Mouse (Mus musculus) thymus, postnatal 36 days (tissue): ENCODE data around the gene Neu4.
"Not testable (repeated sequence)": the region's sequence is repeated elsewhere in the genome, so short reads cannot be mapped to it uniquely, and the experiment has no call there.

Experiments
- DNase-seq, 2 experiments: peaks; one replicate each; pipeline ENCODE4 v3.0.0; 2022; ENCODE audit warnings: mixed read lengths in 2 of 2

Neu4 gene

DNA sequence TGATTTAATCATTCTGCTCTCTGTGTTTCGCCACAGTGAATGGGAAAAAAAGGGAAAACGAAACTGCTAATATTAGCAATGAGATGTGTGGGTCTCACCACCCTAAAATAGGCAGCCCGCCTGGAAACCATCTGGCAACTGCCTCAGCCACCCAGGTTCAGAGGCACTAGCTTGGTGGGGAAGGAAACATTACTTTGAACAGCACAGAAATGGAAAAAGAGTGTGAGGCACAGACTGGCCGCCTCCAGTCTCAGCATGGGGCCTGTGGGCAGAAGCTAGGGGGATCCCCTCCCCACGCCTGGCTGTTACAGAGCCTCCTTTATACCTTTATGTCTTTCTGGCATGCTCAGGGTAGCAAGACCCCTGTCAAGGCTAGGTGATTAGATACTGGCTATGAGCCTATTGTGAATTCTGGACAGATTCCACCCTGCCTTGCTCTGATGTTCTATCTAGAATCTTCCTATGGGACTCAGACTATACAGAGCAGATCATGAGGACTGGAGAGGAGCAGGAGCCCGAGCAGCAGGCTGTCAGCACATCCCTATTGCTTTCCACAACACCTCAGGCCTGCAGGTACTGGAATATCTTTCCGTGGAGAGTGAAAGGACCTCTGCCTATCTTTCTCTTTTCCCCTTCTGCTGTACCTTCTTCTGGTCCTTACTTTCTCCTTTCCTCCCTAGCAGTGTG, 33.4 kb downstream of the Neu4 start:
- peak; percentile 25 to 42 for DNase-seq

DNA sequence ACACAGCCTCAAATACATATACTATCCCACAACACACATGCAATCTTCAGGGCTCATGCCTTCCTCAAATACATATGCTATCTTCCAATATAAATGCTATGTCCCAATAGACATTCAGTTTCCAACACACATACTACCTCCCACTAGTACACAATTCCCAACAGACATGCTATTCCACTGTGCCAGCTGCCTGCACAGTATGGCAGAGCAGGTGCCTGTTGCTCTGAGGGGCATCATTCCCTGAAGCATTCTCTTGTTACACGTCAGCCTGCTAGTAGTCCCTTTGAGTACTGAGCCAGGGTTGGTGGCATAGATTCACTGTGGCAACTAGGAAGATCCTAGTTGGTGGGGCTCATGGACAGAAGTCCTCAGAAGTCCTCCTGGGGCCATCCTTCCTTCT, 34.2 kb downstream of the Neu4 start:
- DNase-seq = no peak

DNA sequence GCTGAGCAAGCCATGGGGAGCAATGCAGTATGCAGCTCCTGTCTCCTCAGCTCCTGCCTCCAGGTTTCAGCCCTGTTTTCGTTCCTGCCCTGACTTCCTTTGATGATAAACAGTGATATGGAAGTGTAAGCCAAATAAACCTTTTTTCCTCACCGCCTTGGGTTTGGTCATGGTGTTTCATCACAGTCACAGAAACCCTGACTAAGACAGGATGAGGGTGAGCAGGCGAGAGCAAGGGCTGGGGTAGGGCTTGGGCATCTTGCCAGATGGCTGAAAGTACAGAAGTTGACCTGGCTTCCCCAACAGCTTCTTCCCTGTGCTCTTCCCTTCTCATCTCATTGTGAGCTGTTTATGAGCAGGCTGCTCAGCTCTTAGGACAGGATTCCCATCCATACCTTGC, 35.7 kb downstream of the Neu4 start:
- DNase-seq = no peak

DNA sequence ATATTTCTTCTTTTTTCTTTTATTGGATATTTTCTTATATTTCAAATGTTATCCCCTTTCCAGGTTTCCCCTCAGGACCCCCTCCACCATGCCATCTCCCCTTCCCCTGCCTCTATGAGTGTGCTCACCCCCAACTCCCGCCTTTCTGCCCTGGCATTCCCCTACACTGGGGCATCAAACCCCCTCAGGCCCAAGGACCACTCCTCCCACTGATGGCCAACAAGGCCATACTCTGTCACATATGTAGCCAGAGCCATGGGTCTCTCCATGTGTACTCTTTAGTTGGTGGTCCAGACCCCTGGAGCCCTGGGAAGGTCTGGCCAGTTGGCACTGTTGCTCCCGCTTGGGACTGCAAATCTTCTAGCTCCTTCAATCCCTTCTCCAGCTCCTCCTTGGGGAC, 37.1 kb downstream of the Neu4 start:
- no peak for DNase-seq

DNA sequence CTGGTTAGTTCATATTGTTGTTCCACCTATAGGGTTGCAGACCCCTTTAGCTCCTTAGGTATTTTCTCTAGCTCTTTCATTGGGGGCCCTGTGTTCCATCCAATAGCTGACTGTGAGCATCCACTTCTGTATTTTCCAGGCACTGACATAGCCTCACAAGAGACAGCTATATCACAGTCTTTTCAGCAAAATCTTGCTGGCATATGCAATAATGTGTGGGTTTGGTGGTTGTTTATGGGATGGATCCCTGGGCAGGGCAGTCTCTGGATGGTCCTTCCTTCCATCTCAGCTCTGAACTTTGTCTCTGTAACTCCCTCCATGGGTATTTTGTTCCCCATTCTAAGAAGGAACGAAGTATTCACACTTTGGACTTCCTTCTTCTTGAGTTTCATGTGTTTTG, 38.0 kb downstream of the Neu4 start:
- DNase-seq = not testable (repeated sequence)

DNA sequence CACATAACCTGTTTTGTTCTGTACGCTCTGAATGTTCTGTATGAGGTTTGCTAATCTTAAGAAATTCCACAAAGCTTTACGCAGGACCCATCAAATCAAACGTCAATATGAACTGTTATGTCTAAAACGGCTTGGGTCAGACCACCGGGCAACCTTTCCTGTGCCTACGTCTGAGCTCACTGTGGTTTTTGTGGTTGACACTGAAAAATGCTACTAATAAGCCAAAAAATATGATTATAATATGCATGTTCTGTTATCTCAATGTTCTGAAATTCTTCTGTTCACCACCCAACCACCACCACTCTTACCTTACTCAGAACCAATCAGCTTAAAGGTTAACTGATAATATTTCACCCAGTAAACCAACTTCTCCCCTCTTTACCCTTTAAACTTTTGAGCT, 54.5 kb downstream of the Neu4 start:
- DNase-seq = no peak

DNA sequence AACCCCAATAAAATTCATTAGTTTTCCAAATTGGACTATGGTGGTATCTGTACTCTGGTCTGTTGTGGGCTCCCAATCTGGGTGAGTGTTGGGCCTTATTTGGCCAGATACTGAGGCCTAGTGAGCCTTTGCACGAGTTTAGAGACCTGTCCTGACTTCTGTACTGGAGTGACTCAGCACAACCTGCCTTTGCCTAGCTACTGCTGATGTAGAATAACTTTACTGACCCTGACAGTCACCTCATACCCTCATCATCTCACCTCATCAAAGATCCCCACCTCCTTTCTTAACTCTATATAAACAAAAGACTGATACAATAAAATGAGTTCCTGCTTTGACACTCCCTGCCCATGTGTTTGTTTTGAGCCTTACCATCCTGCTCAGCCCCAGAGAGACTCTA, 56.5 kb downstream of the Neu4 start:
- no peak for DNase-seq
